Mouse (Mus musculus) heart, adult 18-20 months (tissue): Measurements from ENCODE around the gene Map2k3. TPM values are rescaled to one million over a fixed set of nuclear protein-coding genes. Genes with fewer than 3 reads are reported as not detected.

Source experiments
- DNase-seq, 2 experiments: peaks; one replicate each; pipeline ENCODE4 v3.0.0; 2021 to 2022; ENCODE audit warnings: mixed read lengths in 1 of 2
- total RNA-seq, 2 experiments: library from RNA; stranded (reverse); gene quantifications; 2 replicates each; pipeline ENCODE4 v1.2.3; 2021

Map2k3 gene
- total RNA-seq, 2 experiments from 2014 or later, result 70.9 to 73.4 TPM

DNA sequence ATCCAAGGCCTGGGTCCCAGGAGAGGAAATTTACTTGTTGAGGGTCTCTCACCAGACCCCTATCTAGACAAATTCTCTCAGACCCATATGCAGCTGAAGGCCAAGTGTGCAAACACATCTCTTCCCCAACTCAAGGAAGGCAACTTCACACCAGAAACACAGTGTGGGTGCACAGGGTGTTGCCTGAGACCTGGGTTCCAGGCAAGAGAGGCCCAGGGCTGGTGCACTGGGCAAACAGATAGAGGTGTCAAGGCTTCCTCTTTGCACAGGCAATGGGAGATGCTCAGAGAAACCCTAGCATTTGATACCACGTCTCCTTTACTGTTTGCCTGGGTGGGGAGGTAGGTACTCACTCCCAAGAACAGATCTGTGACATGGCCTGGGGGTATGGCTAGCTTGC, 6.9 kb upstream of the Map2k3 start:
- no peak for DNase-seq

DNA sequence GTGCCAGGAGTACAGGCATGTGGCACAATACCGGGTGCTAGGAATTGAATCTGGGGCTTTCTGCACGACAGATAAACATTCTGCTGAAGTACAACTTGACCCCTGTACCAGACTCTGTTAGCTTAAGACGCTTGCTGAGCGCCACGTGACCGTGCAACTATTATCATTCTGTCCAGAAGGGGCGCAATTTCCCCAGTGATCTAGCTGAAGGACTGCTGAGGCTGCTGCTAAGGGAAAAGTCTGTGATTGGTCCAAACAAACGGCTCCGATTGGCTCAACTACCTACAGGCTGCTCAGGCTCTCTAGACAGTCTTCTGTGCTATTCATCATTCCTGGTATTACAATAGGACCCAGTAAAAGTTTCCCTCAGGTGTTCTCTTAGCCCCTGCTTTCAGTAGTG, 4.6 kb upstream of the Map2k3 start:
- peak; percentile 91 to 93 for DNase-seq

DNA sequence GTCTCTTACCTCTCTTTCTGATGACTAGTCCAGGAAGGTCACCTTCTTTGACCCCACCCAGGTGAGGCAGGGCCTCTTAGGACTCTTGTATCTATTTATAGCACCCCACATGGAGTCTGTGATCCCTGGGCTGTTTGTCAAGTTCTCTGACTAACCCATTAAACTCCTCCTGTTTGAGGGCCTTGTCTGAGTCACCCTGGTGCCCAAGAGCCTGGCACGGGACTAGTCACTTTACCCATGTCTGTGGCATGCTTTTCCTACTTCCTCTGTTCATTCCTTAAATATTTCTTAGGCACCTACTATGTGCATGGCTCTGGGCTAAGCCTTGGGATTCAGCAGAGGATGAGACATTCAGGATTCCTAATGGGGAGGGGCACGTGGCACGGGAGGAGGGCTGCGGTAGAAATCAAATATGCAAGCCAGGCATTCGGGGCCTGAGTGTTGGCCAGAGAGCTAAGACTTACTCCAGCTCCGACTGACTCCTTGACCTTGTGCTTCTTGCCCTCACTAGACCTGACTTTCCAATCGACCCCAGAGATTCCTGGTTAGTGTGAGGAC, 1.0 kb upstream of the Map2k3 start:
- DNase-seq, result peak; percentile 55 to 61

DNA sequence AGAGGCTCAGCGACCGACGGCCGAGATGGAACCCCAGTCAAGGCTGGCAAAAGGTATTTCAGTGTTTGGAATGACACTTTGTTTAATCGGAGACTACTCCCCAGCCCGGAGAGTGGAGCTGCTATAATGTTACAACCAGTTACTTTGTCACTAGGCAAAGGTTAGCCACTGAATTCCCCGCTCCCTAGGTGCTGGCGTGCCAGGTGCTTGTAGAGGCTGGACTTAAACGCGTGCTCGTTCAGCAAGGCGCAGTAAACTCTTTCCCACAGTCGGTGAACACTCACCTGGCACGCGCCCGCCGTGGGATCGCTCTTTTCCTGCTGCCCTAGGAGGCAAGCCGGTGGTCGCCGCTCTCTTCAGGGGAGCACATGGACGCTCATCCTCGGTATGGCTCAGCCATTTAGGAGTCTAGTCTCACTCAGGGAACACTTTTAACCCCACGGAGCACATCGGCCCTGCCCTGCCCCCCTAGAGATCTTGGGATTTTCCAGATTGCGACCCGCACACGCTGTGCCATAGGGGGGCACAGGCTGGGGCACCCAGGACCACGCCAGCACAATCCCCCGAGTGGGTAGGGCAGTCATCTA, 458 bp upstream of the Map2k3 start:
- no peak for DNase-seq

DNA sequence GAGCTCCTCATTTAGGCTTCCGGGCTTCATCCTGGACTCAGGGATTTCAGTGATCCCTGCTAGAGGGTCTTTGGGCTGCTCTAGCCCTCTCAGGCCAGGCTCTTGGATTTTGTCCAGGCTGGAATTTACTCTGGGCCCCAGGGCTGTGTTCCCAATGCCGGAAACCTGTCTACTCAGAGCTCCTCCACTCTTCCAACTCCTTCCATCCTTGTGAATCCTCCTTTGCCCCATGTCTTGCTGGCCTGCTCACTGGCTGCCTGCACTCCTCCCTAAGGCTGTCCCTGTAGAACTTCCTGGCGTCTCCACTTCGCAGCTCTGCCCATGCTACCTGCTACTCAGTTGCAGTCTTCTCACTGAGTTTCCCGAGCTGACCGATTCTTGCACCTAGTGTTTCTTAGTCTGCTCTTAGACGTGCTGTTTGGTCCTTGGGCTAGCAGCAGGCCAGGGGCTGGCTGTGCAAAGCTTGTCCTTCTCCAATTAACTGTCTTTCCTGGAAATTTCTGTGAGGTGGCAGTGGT, 729 bp downstream of the Map2k3 start:
- peak in 1 of 2 experiments; percentile 45 for DNase-seq

DNA sequence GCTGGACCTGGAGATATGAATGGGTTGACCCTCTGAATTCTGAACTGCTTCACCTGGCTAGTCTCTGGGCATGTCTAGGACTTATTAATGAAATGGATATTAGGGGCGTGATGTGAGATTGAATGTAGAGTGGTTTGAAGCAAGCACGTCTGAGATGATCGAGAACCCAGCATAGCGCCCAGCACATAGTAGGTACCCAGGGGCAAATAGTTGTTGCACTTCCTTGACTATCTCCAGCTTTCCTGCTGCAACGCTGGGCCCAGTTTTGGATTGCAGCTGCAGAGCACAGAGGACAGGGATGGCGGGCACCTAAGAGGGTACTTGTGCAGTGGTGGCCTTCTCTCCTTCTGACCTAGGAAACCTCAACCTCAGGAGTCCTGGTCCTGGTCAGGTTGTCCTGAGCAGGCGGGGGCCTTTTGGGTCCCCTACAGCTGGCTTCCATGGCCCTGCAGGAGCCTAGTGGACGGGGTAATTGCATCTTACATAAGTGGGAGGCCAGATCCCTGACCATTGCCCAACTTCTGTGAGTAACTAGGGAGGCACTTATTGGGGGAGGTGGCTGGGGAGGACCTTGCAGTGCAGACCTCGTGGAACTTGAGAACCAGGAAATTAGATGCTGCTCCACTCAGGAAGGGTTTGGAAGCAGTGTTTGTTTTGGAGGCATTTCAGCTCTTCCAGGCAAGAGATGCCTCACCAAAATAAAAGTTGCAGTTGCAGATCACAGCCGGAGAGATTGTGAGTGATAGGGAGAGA, 1.5 kb downstream of the Map2k3 start:
- peak; percentile 58 to 69 for DNase-seq

DNA sequence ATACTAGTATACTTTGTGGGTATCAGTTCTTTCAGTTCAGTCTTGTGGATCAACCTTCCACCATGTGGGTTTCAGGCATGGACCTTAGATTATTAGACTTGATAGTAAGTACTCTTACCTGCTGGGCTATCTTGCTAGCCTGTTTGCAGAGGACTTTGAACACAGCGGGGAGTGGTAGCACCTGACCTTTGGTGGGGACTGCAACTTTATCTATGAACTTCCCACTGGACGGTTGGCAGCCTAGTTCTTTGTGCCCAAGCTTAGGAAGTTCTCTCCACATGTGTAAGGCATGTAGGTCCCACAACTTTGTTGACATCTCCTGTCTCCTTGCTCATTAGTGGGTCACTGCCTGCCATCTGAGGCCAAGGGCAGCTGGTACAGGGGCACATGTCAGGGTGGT, 3.0 kb downstream of the Map2k3 start:
- no peak for DNase-seq

DNA sequence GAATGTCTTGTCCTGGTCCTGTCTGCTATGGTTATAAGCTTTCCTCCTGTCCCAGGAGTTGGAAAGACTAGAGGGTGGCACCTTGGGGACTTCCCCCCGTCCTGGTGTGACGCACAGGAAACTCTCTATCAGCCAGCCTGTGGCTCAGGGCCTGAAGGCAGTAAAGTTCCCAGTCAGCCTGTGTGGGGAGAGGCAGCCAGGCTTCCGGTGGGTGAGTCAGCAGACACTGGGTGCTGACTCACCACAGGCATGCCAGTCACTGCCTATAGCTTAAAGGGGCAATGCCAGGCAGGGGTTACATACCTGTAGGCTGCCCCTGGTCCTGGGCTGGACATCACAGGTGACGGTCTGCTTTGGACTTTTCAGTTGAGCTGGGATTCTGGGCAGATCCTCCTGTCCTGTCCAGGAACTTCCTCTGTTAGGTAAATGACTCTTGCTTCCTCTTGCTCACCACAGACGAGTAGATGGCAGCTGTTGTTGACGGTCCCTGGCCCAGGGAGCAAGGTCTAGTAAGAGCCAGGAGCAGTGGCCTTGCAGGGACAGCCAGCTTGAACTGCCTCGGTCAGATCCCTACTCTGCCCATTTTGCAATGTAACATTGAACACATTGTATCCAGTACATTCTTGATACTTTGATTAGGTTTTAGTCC, 3.6 kb downstream of the Map2k3 start:
- peak; percentile 80 to 89 for DNase-seq

DNA sequence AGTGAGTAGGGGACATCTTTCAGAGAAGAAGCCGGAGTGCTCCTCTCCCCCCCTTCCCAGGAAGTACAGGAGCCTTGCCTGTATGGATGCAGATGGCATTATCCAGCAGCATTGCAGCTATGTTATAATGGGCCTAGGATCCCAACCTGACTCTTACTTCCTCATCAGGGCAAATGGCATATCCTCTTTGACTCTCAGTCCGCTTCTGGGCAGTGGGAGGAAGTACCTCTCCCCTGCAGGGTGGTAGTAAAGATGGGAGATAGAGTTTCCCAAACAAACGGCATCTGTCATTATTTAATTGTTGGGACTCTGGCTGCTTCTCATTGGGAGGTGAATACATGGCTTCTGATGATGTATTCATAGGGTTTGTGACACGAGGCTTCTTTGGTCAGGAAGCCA, 4.1 kb downstream of the Map2k3 start:
- no peak for DNase-seq

DNA sequence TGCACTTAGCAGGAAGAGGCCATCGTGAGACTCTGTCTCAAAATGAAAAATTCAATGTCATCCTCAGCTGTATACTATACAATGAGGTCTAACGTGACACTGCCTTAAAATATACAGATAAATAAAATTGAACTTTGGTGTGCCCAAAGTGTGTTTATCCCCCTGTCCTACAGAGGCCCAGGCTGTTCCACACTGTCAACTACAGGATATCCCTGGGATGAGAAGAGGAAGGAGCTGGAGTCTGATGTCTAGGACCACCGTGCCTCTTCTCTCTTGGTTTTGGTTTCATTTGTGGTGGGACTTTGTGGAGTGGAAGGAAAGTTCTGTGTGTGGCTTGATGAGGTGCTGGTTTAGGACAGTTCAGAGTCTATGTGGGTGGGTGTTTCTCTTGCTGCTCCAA, 5.8 kb downstream of the Map2k3 start:
- no peak for DNase-seq

DNA sequence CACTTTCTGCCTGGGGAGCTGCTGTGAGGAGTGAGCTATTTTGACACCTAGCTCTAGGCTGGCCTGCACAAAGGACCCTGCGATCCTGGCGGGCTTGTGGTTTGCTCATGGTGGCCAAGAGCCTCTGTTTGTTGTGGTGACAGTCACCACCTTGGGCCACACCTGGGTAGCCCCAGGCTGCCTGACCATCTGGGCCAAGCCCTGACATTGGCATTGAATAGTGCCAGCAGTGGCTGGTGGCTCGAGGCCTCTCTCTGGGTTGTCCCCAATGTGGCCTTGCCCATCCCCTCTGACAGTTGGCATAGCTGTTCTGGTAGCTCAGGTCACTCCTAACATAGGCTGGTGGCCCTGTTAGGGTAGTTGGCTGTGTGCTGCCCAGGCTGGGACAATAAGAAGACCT, 7.7 kb downstream of the Map2k3 start:
- peak; percentile 66 for DNase-seq

DNA sequence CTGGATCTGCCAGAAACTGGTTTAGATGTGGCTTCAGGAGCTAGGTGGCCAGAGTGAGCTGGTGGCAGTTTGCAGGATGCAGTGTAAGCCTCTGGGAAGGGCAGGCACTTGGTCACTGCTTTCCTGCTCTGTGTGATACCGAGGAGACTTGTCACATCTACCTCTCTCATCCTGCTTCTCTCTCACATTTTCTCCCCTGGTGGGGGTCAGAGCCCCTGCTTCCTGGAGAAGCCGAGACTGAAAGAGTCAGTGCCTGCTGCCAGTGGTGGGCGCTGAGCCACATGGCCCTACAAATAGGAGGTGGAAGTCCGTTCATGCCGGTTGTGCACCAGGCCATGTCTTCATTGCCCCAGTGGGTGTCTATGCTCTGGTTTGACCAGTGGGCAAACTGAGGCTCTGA, 8.7 kb downstream of the Map2k3 start:
- no peak for DNase-seq

DNA sequence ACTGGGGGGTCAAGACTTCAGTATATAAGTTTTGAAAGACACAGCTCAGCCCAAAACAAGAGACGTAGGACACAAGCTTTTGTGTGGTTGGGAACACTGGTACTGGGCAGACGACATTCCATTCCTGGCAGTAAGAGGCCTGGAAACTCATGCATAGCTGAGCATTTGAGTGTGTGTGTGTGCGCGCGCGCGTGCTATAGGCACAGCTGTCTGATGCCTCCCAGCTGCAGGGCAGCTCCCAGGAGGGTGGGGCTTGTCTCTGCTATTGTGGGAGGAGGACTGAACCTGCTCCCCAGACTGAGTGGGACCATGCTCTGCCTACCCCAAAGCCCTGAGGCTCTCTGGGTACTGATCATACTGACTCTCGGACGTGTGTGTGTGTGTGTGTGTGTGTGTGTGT, 9.5 kb downstream of the Map2k3 start:
- DNase-seq, result no peak

DNA sequence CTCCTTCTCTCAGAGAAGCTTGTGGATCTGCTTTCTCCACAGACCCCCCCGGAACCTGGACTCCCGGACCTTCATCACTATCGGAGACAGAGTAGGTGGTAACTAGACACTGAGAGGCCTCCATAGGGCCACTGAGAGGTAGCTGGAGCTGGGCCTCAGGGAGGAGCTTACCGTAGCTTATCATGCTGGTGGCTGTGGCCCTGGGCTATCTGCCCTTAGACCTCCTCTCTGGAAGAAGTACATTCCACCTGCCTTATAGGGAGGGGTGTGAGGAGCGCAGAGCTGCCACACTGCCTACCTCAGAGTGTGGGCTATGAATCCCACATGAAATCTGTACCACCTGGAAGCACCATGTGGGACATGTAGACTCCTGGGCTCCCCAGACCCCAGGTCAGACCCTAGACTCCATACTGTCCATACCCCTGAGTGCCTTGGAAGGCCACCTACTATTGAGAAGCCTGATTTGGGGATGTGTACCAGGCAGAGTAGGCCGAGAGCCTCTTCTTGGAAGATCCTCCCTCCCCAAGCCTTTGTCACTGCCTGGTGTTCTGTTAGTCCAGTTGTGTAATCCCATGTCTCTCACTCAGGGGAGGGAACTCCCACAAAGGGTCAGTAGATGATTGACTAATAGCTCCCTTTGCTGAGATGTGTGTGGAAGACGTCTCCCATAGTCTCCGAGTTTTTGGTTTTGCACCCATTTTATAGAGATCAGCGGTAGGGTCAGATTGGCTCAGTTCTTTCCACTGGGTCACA, 10.6 kb downstream of the Map2k3 start:
- no peak for DNase-seq

DNA sequence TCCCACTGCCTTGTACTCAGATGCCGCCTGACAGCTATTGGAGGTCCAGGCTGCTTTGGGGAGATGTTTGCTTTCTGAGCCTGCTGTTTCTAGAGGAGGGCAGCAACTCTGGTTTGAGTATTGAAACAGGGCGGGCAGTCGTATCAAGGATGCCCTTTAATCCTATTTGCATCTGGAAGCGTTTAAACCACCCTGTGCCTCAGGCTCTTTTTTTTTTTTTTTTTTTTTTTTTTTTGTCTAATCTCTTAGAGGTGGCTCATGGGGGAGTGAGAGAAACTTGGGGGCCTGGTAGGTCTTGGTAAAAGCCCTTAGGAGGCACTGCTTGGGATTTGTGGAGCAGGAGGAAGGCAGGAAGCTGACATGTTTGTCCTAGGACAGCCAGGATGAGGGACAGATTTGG, 13.2 kb downstream of the Map2k3 start:
- no peak for DNase-seq

DNA sequence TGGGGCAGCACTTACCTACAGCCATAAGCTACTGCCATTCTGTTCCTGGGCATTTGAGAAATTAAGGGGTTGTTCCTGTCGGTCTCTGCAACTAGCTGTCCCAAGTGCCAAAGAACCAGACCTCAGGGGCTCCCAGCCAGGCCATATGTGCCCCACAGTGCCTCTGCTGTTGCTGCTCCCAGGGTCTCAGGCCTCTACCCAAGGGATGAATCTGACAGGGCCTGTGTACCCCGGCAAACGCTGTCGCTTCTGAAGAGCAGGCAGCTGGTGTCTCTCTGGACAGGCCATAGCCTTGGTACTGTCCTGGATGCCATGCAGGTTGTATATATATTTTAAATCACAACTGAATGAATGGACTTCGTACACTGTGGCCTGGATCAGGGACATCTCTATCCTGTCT, 20.1 kb downstream of the Map2k3 start:
- no peak for DNase-seq

DNA sequence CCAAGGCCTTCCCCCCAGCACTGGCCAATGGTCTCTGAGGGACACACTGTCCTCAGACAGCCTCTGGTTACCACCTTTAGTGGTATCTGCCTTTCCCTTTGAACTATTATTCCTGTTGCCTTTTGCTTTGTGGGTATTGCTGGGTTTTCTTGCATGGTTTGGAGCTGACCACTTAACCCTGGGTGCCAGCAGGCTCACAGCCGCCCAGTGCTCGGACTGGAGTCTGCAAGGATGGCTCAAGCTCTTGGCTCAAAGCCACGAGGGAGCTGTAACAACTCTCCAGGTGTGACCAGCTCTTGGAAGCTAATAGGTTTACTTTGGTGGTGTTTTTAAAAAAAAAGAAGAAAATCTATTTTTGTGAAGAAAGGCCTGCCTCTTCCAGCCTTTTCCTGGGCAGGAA, 20.5 kb downstream of the Map2k3 start:
- no peak for DNase-seq

DNA sequence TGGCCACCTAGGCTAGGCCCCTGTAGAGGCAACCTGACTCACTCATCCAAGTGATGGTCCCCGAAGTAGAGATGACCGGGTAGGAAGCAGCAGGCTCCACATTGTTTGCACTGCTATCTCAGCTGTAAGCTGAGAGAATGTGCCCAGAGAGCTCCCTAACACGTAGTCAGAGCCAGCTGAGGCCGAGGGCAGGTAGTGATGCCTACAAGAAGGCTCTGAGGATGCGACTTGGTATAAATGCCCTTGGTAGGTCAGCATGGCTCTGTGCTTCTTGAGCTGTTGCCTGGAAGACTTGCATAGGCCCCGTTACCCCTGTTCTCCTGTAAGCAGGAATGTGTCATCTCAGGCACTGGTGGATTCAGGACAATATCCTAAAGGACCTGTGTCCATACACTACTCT, 21.2 kb downstream of the Map2k3 start:
- no peak for DNase-seq

DNA sequence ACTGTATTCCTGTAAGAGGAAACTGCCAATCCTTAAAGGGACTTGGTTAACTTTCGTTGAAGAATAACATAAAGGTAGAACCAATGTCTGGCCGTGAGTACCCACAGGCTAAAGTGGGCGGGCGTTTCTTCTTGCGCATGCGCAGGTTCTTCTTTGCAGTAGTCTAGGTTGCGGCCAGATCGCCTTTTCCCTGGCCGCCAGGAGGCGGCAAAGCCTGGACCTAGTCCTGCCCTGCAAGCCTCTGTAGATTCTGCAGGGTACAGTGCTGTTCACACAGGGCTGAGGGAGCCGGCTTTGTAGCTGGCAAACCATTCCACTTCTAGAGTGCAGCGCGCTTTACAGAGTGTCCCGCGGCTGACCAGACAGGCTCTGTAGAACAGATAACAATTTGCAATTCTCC, 22.0 kb downstream of the Map2k3 start:
- peak; percentile 89 for DNase-seq

DNA sequence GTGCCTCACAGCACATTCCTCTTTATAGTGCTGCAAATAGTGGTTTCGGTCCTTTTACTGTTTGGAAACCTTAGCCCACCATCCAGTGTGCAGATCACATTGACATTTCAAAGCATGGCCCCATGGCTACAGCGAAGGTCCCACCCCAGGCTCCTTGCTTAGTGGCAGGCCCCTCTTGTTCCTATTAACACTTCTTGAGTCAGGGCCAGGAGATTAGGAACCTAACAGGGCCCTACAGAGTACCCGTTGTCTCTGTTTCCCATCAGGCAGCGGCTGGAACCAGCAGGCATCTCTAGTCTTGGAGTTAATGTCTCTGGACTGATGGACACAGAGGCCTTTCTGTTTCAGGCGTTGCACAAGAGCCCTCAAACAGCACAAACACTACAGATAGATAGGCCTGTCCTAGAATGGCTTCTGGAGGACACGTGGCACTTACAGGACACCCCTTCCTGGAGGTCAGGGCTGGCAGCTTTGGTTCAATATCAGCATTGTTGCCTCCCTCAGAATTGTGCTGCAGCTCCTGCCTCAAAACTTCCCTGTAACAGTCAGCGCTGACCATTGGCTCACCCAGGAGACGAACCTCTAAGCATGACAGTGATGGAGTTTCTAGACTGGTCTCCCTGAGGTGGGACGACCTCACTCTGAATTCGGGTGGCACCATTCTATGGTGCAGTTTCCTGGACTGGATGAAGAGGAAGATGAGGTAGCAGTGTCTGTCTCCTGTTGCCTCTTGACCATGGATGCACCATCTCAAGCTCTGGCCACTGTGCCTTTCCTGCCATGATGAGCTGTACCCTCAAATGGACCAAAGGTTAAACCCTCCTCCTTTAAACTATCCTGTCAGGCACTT, 22.6 kb downstream of the Map2k3 start:
- peak; percentile 28 to 29 for DNase-seq

DNA sequence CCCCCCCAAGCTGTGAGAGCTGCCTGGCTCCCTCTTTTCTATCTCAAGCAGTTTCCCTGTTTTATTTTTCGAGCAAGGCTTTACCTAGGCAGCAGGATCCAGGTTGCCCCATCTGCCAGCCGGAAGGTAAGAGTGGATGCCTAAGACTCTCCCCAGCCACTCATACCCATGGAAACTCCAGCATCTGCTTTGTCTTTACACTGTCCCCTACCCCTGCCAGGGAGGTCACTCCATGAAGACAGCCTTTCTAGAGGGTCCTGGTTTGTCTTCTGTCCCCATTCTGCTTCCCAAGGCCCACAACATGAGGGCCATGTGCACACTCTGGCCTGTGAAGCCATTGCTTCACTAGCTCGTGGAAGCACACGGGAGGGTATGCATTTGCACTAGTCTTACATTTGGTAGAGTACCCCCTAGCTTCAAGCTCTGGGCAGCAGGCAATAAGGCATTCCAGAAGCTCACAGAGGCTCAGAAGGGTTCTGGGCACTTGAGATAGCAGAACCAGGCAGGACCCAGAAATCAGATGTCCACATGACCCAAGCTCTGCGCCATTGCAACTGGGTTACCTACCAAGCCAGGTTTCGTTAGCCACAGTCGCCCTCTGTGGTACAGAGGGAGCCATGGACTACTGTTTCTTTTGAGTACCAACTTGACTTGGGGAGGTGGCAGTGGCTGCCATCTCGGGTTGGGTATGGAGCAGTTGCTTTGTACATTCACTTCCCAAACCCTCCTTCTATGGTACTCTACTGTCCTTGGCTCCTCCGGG, 24.0 kb downstream of the Map2k3 start:
- no peak for DNase-seq
